Mouse (Mus musculus): ENCODE data around the gene Matn3.

The Matn3 gene

GRCm38 (mm10) chr12:8947714-8948464 lies at the start of gene Matn3:
TSS of gene Matn3 (plus strand) at chr12:8947929.
- peak; percentile 52 for DNase-seq (ENCODE audit: low spot score)

GRCm38 (mm10) chr12:8898879-8899785 lies 48.6 kb upstream of the Matn3 start:
- DNase-seq (ENCODE audit: low spot score): no peak

- DNase-seq (ENCODE audit: low spot score): no peak
Measured at GRCm38 (mm10) chr12:8900107-8900698, 47.5 kb upstream of the Matn3 start.

GRCm38 (mm10) chr12:8900919-8901663 lies 46.6 kb upstream of the Matn3 start:
- DNase-seq (ENCODE audit: low spot score): no peak

- DNase-seq (ENCODE audit: low spot score): no peak
Measured at GRCm38 (mm10) chr12:8901934-8902333, 45.8 kb upstream of the Matn3 start.

GRCm38 (mm10) chr12:8902479-8902878 lies 45.2 kb upstream of the Matn3 start:
- DNase-seq (ENCODE audit: low spot score): no peak

GRCm38 (mm10) chr12:8912860-8913685 lies 34.7 kb upstream of the Matn3 start:
- peak; percentile 72 for DNase-seq (ENCODE audit: low spot score)

- DNase-seq (ENCODE audit: low spot score): peak; percentile 54
Measured at GRCm38 (mm10) chr12:8913701-8914340, 33.9 kb upstream of the Matn3 start.

- peak; percentile 39 for DNase-seq (ENCODE audit: low spot score)
Measured at GRCm38 (mm10) chr12:8916378-8916777, 31.4 kb upstream of the Matn3 start.

GRCm38 (mm10) chr12:8919231-8919630 lies 28.5 kb upstream of the Matn3 start:
- DNase-seq (ENCODE audit: low spot score): no peak

GRCm38 (mm10) chr12:8920996-8921393 lies 26.7 kb upstream of the Matn3 start:
- DNase-seq (ENCODE audit: low spot score): no peak

GRCm38 (mm10) chr12:8921394-8922368 lies 26.0 kb upstream of the Matn3 start, which contains the start of gene Laptm4a:
TSS of gene Laptm4a (plus strand) at chr12:8921664.
- DNase-seq (ENCODE audit: low spot score): peak; percentile 98

- DNase-seq (ENCODE audit: low spot score): no peak
Measured at GRCm38 (mm10) chr12:8922369-8923124, 25.2 kb upstream of the Matn3 start.

- no peak for DNase-seq (ENCODE audit: low spot score)
Measured at GRCm38 (mm10) chr12:8923125-8923410, 24.7 kb upstream of the Matn3 start.

- no peak for DNase-seq (ENCODE audit: low spot score)
Measured at GRCm38 (mm10) chr12:8923603-8924002, 24.1 kb upstream of the Matn3 start.

GRCm38 (mm10) chr12:8927652-8928051 lies 20.1 kb upstream of the Matn3 start:
- DNase-seq (ENCODE audit: low spot score): no peak

GRCm38 (mm10) chr12:8928766-8929165 lies 19.0 kb upstream of the Matn3 start:
- DNase-seq (ENCODE audit: low spot score): no peak

GRCm38 (mm10) chr12:8931083-8931482 lies 16.6 kb upstream of the Matn3 start:
- DNase-seq (ENCODE audit: low spot score): no peak

GRCm38 (mm10) chr12:8935349-8935748 lies 12.4 kb upstream of the Matn3 start:
- no peak for DNase-seq (ENCODE audit: low spot score)
